Mouse (Mus musculus): ENCODE results near the gene Kirrel.

GRCm38 (mm10) chr3:87087146-87087545, 87.4 kb downstream of the Kirrel start:
- TF ChIP-seq CTCF (IDR thresholded peaks at IDR 0.05) (no peak), EP300 (IDR thresholded peaks at IDR 0.05) (no peak)

All from lung, postnatal 0 days (tissue).